Mouse (Mus musculus): Measurements from ENCODE around the gene Fam169a. TPM values are rescaled to one million over a fixed set of nuclear protein-coding genes. Genes with fewer than 3 reads are reported as not detected.
"Not testable (repeated sequence)": the region's sequence is repeated elsewhere in the genome, so short reads cannot be mapped to it uniquely, and the experiment has no call there.

Fam169a gene
- total RNA-seq, 4 experiments from 2014 or later: 0.57 to 1.8 (median 1.1) TPM

DNA sequence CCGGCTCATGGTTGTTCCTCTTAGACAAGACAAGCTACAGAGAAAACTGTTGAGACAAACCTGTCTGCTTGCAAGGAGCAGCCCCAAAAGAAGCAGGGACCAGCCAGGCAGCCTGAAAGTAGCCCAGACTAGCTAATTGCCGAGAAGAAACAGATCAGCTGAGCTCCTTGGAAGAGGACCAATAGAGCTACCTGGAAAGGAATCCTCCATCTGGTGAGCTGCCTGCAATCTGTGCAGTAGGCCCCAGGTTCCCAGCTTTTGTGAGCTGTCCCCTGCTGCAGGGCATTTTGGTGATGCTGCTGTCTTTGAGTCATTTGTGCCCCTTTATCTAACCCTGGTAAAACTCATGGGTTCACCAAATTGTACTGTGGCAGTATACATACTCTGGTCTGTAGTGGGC, 13.1 kb downstream of the Fam169a start:
- DNase-seq (ENCODE audit: low spot score): no peak

DNA sequence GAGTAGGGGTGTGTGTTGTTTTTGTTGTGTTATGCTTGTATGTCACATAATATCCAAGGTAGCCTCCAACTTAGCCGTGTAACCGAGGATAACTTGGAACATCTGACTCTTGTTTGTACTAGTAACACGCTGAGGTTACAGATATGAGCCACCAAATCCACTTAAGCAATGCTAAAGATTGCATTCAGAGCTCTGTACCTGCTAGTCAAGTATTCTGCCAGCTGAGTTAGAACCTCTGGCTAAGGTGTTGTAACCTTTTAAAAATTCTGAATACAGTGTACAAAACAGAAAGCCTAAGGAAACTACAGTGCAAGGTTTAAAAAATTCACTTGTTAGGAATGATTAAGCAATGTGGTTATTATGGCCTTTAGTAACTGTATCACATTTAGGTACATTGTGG, 13.5 kb downstream of the Fam169a start:
- DNase-seq (ENCODE audit: low spot score): no peak

DNA sequence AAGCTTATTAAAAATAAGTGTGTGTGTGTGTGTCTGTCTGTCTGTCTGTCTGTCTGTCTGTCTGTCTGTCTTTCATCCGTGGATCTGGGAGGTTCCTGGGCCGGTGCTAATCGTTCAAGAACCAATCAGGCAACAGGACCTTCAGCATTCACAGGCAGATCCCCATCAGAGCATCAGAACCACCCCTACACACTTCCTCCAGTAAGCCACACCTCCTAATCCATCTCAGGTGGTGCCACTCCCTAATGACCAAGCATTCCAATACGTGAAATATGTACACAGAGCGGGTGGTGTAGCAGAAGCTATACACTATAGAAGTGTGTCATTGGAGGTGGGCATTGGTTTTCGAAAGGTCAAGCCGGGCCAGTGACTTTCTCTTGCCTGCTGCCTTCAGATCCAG, 15.3 kb downstream of the Fam169a start:
- DNase-seq (ENCODE audit: low spot score): no peak

DNA sequence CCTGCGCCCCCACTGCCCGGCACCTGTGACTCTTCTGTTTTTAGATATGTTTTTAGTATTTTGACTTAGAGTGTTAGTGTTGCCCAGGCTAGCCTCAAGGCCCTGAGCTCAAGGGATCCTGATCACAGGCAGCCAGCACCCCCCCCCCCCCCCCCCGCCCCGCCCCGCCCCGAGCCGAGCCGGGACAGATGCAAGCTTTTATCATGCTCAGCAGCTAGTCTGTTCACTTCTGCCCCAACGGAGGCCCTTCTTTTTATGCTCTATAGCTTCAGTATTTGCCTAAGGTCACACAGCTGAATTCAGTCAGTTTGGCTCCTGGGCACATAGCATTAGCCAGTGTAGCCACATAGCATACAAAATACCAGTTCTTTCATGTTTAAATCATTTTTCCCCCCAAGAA, 19.2 kb downstream of the Fam169a start:
- DNase-seq (ENCODE audit: low spot score): no peak

DNA sequence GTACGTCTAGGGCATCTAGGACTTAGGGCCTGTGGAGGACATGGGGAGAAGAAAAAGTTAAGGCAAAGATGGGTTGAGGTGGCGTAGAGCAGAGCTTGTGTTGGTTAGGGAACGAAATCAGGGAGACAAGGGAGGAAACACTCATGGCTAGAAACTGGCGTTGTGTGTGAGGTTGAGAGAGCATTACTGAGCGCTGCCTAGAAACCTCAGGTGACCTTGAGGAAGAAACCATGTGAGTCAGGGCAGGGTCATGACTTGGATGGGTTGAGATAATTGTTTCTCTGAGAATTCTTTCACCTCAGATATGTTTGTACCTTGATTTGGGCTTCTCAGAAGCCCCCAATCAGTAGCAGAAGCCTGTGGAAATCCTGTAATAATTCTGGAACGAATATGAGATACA, 20.3 kb downstream of the Fam169a start:
- DNase-seq (ENCODE audit: low spot score): no peak

DNA sequence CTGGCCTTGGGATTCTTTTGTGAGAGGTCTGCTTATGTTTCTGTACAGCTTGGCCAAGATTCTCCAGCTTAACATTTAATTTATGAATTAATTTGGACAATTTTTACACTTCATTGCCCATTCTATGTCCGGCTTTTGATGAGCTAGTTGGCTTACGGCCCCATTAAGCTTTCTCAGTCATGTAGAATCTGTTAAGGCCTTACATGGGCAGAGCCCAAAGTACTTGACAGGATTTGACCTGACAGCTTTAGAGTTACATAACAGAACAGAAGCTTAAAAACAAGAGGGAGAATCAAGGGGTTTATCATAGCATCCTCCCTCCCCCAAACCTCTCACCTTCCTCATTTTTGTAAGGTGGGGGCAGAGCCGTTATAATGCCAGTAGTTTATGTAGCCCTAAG, 21.1 kb downstream of the Fam169a start:
- no peak for DNase-seq (ENCODE audit: low spot score)

DNA sequence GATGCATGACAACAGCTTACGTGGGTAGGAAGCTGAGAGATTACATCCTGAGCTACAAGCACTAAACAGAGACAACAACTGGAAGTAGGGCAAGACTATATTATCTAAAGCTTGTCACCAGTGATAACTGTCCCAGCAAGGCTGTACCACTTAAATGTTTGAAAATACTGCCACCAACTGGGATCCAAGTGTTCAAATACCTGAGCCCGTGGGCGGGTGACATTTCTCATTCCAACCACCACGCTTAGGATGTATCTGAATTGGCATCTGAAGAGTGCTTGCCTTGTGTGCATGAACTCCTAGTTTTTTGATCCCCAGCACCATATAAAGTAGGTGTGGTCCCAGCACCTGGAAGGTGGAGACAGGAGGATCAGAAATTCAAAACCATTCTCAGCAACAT, 28.6 kb downstream of the Fam169a start:
- no peak for DNase-seq (ENCODE audit: low spot score)

DNA sequence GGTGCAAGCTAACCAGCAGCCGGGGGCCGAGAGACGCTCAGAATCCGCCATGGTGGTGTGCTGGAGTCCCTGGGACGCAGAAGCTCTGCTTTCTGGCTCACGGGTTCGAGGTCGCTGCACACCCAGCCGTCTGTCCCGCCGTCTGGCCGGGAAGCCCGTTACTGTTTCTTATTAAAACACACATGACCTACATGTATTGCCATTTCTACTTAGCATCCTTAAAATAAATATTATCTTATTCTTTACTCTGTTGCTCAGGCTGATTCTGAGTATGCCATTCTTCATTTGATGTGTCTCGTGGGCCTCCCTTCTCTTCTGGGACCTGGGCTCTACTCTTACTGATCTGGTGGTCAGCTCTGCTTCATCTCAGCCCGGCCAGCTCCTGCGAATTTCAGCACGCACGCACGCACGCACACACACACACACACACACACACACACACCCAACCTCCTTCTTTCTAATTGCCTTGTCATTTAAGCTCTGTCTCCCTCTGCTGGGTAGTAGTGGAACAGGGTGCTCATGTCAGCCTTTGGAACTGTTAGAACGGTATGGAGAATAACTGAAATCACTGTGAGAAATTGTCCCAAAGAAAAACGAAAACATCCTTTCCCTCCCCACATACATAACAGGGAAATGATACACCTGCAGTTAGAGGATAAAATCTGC, 32.2 kb downstream of the Fam169a start, which contains the start of gene Gm6169:
Gm6169 (minus strand) TSS at position 51 of the 666 bp plus-strand sequence.
- peak; percentile 13 for DNase-seq (ENCODE audit: low spot score)

DNA sequence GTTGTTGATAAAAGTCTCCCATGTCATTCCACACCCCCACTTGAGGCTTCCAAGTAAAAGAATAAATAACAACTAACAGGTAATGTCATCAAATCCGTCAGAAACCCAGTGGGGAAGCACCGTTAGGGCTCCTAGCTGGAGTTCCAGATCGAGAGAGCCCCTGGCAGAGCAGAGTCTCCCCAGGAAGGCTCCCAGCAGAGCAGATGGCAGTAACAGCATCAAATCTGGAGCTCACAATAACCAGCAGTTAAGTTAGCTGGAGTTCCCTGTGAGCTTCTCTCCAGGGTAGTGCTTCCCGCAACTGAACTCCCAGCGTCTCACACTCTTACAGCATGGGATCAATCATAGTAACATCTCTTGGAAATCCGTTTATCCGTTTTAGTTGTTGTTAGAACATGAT, 37.9 kb downstream of the Fam169a start:
- no peak for DNase-seq (ENCODE audit: low spot score)

DNA sequence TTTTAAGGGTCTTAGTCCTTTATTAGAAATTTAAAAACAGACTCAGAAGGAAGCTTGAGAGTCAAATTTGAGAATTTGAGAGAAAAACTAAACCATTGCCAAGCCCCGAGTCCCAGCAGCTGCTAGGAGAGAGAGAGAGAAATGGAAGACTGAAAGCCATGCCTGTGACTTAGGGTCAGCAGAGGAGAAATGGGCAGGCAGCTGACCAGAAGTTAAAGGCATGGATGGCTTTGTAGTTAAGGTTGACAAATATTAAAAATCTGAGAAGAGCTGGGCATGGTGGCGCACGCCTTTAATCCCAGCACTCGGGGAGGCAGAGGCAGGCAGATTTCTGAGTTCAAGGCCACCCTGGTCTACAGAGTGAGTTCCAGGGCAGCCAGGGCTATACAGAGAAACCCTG, 40.6 kb downstream of the Fam169a start:
- not testable (repeated sequence) for DNase-seq (ENCODE audit: low spot score)

DNA sequence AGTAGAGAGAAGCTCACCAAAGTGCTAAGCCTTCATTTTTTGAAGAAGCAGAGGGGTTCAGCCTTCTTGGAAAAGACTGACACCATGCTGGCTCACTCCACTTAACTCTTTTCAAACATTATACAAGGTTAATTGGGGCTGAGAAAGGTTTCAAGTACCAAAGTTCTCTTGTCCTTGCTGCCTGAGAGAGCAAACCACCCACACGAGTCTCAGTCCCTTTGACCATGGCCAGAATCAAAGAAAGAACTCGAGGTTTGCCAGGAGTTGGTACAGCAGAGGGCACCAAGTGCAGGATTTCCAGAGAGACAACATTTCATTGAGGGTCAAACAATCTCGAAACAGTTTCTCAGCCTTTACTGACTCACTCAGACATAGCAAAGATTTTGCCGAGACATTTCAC, 42.0 kb downstream of the Fam169a start:
- no peak for DNase-seq (ENCODE audit: low spot score)

DNA sequence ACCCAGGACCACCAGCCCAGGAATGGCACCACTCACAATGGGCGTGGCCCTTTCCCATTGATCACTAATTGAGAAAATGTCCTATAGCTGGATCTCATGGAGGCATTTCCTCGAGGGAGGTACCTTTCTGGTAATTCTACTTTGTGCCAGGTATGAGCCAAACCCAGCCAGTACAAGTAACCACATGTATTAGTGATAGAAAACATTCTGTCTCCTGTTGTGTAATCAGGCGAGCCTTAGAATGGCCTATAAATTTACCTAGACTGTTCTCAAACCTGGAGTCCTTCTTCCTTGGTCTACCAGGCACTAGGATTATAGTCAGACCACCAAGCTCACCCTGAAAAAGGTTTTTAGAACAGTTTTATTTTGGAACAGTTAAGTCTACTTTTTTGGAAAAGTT, 54.3 kb downstream of the Fam169a start:
- DNase-seq (ENCODE audit: low spot score): no peak

DNA sequence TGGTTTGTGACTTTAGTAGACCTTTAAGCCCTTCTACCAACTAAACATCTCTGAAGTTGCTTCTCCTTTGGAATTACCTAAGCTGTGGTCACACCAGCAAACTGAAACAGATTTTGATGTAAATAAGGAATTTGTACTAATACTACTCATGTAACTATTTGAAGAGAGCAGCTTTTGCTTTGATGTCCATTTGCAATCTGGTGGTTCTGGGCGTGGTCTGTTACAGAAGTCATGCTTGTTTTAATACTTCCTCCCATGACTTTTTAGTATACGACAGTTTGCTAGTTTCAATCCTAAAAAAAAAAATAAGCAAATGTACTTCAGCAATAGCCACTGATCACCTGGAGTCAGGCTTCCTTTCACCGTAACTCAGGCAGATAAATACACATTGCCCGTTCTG, 62.6 kb downstream of the Fam169a start:
- DNase-seq (ENCODE audit: low spot score): not testable (repeated sequence)

DNA sequence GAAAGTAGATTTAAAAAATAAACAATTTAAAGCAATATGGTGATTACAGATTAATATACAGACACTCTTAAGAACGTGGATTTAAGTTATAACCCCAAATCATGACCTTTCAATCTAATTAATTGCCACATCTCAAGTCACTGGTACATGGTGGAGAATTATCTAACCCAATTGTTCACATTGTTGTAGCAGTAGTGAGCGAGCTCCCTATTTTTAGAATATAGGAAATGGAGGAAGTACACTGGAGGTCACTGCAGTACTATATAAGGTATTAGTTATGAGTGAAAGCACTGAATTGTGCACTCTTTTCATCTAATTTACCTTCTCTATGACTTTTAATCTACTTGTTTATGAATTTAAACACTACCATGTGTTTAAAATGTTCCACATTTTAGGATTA, 63.3 kb downstream of the Fam169a start:
- DNase-seq (ENCODE audit: low spot score): not testable (repeated sequence)

DNA sequence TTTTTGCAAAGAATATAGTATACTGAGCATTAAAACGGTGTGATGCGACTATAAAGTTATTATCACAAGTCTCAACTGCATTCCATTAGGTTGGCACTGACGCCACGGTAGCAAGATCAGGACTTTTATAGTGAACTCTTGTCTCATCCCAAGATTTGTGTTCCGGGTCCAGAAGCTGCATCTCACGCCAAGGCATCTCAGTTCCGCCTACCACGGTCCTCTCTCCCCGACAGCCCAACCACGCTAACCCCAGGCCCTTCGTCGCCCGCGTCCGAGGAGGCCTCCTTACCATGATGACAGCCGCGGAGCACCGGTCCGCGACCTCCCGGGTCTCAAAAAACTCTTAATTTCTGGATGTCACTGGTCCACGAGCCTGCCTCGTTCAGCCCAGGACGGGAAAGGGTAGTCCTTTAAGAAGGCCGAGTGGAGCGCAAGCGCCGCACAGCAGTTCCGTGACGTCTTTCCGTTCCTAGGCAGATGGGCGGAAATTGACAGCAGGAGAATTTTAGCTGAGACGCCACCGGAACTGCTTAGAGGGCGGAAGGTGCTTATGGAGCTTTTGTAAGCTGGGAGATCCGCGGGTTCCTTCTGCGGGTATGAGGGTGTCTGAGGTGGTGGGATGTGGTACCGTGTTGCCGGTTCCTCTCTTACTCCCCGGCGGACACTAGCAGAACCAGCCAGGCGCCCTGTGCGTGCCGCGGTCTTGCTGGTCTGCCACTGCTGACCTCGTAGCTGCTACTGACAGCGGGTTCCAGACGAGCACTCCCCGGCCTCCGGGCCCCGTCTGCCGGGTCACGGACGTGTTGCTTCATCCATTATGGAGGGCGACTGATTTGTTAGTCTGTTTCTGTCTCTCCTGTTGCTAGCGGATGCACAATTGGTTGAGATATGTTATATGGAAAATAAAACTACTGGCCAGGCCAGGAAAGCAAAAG, 70.6 kb downstream of the Fam169a start, which contains the start of the genes Gfm2 and Nsa2:
Gfm2 (plus strand) TSS at position 472 of the 935 bp plus-strand sequence.
Nsa2 (minus strand) TSS at position 472 of the 935 bp plus-strand sequence.
- peak; percentile 93 for DNase-seq (ENCODE audit: low spot score)

DNA sequence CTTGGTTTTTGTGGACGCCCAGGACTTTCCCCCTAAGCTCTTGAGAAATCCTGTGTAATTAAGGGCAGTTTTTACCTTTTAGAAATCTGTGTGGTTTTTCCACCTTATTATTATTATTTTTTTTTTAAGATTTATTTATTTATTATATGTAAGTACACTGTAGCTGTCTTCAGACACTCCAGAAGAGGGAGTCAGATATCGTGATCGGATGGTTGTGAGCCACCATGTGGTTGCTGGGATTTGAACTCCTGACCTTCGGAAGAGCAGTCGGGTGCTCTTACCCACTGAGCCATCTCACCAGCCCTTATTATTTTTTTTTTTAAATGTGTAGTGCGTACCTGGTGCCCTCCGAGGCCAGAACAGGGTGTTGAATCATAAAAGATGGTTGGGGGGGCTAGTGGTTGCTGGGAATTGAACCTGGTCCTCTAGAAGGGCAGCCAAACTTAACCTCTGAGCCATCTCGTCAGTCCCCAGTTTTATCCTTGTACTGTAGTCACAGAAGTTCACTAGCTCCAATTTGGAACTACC, 71.4 kb downstream of the Fam169a start:
- DNase-seq (ENCODE audit: low spot score): not testable (repeated sequence)

DNA sequence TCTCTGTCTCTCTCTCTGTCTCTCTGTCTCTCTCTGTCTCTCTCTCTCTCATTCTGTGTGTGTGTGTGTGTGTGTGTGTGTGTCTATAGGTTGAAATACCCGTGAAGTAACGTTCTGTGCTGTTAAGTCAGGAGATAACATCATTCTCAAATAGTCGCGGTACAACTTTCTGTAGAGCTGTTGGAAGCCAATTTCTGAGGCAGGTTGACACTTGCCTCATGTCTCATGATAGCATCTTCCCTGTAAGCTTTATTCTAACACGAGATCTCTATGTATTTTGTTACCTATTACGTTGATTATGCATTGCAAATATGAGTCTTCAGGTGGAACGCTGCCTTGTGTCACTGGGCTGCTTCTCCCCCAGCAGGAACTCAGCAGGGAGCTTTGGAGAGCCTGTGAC, 75.2 kb downstream of the Fam169a start:
- DNase-seq (ENCODE audit: low spot score): no peak

DNA sequence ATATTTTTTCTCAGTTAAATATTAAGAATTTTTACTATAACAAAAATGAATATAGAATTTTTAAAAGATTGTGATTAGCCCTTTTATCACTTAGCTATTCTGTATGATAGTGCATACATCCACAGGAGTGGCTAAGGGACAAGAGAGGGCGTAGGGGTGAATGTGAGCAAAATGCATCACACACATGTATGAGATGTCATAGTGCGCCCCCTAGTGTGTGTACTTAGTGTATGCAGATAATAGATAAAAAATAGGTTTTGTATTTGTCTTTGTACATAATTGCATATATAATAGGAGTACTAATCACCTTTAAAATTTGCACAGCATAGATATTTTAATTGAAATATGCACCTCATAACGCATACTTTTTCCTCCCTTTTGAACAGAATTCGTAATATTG, 78.7 kb downstream of the Fam169a start:
- peak; percentile 12 for DNase-seq (ENCODE audit: low spot score)

DNA sequence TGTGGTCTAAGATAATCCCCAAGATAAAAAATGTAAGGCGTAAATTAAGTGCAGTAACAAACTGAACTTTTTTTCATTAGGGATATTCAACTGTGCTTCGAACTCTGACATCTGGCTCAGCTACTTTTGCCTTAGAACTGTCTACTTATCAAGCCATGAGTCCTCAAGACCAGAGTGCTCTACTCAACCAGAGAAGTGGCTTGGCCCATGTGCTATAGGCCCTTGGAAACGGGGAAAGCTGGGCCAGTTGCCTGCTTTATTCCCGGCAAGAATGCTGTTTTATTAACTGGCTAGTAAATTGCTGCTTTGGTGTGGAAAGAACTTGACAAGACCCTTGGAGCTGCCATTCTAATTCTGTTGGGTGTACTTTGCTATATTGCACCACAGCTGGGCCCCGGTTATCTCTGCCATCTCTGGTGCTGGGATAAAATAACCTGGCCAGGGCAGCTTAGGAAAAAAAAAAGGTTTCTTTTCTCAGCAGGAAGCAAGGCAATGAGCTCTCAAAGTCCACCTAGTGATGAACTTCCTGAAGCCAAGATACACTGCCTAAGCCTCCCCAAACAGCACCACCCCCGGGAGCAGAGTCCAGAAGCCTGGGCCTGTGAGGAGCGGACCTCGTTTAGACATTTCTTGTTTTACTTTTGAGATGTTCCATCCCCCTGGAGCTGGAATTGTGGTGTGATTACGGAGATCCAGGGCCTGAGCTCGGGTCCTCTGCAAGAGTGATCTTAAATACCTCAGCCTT, 108.6 kb downstream of the Fam169a start:
- DNase-seq (ENCODE audit: low spot score): no peak

DNA sequence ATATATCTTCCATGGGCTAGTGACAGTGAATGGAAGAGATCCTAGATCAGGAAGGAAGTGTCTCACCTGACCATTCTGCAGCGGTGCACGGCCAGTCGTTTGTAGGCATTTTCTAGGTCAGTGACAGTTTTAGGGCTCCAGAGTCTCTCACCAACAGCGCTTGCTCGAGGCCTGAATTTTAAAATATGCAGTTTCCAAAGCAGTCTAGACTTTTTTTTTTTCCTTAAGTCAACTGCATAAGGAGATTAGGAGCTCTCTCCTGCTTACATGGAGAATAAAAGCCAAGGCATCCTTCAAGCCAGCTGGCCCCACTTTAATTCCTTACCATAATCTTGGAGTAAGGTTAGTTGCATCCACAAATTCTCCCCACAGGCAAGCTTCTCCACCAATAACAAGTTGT, 109.6 kb downstream of the Fam169a start:
- no peak for DNase-seq (ENCODE audit: low spot score)

DNA sequence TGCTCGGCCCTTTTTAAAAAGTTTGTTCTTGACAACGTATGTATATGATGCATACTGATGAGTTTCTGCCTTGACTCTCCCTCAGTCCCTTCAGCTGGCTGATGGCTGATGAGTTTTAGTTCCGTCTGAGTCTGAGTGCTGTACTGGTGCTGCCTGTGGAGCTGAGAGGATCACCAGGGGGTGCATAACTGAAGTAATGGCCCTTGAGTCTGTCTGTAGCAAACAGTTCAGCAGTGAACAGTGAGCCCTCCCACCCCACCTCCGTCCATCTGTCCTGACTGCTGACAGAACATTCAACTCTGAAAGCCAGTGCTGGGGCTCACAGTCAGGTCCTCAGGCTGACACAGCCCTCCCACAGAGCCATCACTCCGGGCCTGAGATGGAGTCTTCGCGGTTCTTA, 111.9 kb downstream of the Fam169a start:
- DNase-seq (ENCODE audit: low spot score): no peak

All from heart, adult 8-10 months (tissue).